Mouse (Mus musculus) stomach, embryonic 16.5 days (tissue): ENCODE measurements around the gene Cobl. TPM values are rescaled to one million over a fixed set of nuclear protein-coding genes. Genes with fewer than 3 reads are reported as not detected.

Experiments used
- ATAC-seq: fragments of 200-750 bp; cut with Nextera tagmentation; 2 replicates; pipeline ENCODE4 v1.8.0; 2017; ENCODE audit warnings: moderate number of reproducible peaks, moderate TSS enrichment; ENCODE audit not compliant: insufficient read depth, low FRiP score
- H3K27ac ChIP-seq: fragments of 300-500 bp; sonication (generic); 2 replicates; pipeline ENCODE4 v1.5.1; 2014; ENCODE audit warnings: low read length
- H3K27me3 ChIP-seq: fragments of 300-500 bp; sonication (generic); 2 replicates; pipeline ENCODE4 v1.6.1; 2014; ENCODE audit warnings: low read length, control low read depth, mixed read lengths; ENCODE audit not compliant: control insufficient read depth, insufficient read depth
- H3K36me3 ChIP-seq: fragments of 300-500 bp; sonication (generic); 2 replicates; pipeline ENCODE4 v1.6.1; 2014; ENCODE audit warnings: low read length; ENCODE audit not compliant: control insufficient read depth, insufficient read depth
- H3K4me1 ChIP-seq: fragments of 300-500 bp; sonication (generic); 2 replicates; pipeline ENCODE4 v1.6.1; 2014; ENCODE audit warnings: low read length, control low read depth, mixed read lengths; ENCODE audit not compliant: control insufficient read depth, insufficient read depth
- H3K4me2 ChIP-seq: fragments of 300-500 bp; sonication (generic); 2 replicates; pipeline ENCODE4 v1.6.1; 2014; ENCODE audit warnings: low read depth, low read length, mixed read lengths
- H3K4me3 ChIP-seq: fragments of 300-500 bp; sonication (generic); replicated peaks from 2 replicates; pipeline ENCODE4 v1.5.1; 2014; ENCODE audit warnings: mild to moderate bottlenecking, low read length
- H3K9ac ChIP-seq: fragments of 300-500 bp; sonication (generic); 2 replicates; pipeline ENCODE4 v1.6.1; 2014; ENCODE audit warnings: low read length
- H3K9me3 ChIP-seq: fragments of 300-500 bp; sonication (generic); replicated peaks from 2 replicates; pipeline ENCODE4 v1.6.1; 2016; ENCODE audit warnings: low read length, control low read depth; ENCODE audit not compliant: control insufficient read depth
- WGBS: fragments of 180-500 bp; shearing (Covaris S2); extraction: QIAGEN DNeasy Blood & Tissue Kit; methylation state at CpG from one replicate; pipeline ENCODE4 v1.1.7; 2014; 5-methylcytosine and 5-hydroxymethylcytosine counted together
- polyA plus RNA-seq: library from polyadenylated mRNA; unstranded; fragments of >200 nt; fragmentation: Nextera tagmentation; extraction: Ambion mirVana; gene quantifications from 2 replicates; pipeline ENCODE4 v1.2.1, GENCODE M21; 2015

The Cobl gene
- polyA plus RNA-seq, 1 experiment from 2014 or later, result 15.4 TPM

DNA sequence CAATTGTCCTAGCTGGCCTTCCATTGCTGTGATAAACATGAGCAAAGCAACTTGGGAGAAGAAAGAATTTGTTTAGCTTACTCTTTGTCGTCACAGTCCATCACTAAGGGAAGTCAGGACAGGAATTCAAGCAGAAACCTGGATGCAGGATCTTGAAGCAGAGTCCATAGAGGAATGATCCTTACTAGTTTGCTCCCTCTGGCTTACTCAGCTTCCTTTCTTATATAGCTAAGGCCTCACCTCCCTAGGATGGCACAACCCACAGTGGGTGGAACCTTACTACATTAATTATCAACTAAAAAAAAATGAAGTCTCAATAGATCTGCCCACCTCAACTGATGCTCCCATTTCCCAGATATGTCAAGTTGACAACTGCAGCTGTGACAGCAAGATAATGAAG, 52.8 kb downstream of the Cobl start:
- H3K4me1 ChIP-seq, result 0 out of 2 replicates have a peak, but pooled peaks cover 3% of the 10 kb centered on the region
- H3K9me3 ChIP-seq, result no peaks in the 10 kb centered on the region
- H3K27ac ChIP-seq, result no peak overlapping the region
- 55% methylated on average over 1 of the region's 1 CpGs for WGBS
- ATAC-seq, result no peak
- H3K9ac ChIP-seq, result no peak overlapping the region
- H3K36me3 ChIP-seq, result no peaks in the 10 kb centered on the region
- no peak overlapping the region for H3K4me3 ChIP-seq
- no peak overlapping the region for H3K4me2 ChIP-seq
- H3K27me3 ChIP-seq, result no peaks in the 10 kb centered on the region

DNA sequence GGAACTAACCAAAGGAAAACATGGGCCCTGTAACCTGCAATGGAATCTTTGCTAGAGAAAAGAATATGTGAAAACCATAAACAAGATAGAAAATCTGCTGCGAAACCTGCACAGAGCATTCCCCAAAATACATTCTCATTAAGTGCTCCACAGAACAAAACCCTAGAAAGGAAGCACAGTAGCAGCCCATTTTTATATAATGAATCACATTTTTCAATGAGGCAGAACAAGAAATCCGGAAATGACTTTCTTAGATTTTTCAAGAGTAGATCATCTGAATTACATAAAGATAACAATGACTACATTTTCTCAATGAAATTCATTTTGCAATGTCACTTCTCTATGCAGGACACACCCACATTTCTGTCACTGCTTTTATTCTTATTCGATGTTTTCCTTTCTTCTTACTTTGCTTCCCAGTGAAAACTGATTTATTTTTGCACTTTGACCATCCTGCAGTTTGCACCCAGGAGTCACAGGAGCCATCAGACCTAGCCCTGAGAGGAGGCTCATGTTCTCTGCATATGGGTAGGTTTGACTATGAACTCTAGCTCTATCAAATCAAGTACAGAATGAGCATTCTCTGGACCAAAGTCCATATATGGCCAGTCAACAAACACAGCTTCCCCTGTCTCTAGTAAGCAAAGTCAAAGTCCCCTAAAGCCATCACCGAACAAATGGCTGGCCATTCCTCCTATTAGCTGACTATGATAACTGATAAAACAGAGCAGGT, 53.5 kb downstream of the Cobl start:
- no peak for ATAC-seq
- H3K4me1 ChIP-seq, result 0 out of 2 replicates have a peak, but pooled peaks cover 3% of the 10 kb centered on the region
- WGBS, result 79% methylated on average over 4 of the region's 4 CpGs
- no peaks in the 10 kb centered on the region for H3K9me3 ChIP-seq
- no peak overlapping the region for H3K4me3 ChIP-seq
- no peaks in the 10 kb centered on the region for H3K36me3 ChIP-seq
- no peak overlapping the region for H3K27ac ChIP-seq
- H3K4me2 ChIP-seq, result no peak overlapping the region
- no peaks in the 10 kb centered on the region for H3K27me3 ChIP-seq
- no peak overlapping the region for H3K9ac ChIP-seq

DNA sequence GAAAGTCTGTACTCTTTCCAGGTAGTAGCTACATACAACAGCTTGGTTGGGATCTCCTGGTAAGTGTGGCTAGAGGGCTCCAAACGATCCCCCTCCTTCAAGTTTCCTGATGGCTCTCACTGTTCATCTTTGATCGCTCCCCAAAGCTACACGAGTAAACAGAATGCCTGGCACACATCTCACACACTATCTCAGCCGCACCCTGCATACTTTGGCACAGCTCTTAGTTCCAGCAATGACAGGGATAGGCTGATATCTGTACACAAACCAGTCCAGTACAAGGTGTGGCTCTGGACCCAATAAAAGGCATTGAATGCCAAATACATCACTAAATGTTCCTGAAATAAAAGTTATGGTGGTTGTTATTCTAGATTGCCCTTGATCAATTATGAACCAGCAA, 55.3 kb downstream of the Cobl start:
- H3K27ac ChIP-seq, result no peak overlapping the region
- 0 out of 2 replicates have a peak, but pooled peaks have one; percentile 73 for ATAC-seq
- 62% methylated on average over 4 of the region's 4 CpGs for WGBS
- 0 out of 2 replicates have a peak, but pooled peaks cover 3% of the 10 kb centered on the region for H3K4me1 ChIP-seq
- no peak overlapping the region for H3K4me3 ChIP-seq
- no peaks in the 10 kb centered on the region for H3K27me3 ChIP-seq
- no peak overlapping the region for H3K4me2 ChIP-seq
- no peaks in the 10 kb centered on the region for H3K9me3 ChIP-seq
- no peak overlapping the region for H3K9ac ChIP-seq
- H3K36me3 ChIP-seq, result no peaks in the 10 kb centered on the region

DNA sequence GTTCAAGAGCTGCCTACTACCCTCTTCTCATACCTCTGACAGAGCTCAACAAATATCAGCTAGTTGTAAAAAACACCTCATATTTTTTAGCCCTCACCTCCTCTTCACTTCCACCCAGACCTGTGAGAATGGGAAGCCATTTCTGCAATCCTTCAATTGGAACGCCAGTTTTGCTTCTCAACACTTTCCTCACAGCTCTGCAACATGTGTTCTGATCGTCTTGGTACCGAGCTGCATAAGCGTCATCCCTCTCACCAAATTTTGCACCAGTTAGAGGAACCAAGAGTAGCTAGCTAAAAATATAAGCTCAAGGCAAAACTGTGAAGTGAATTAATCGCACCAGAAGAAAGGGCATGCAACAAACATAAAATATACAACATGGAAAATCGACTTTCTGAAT, 56.9 kb downstream of the Cobl start:
- ATAC-seq, result no peak
- no peaks in the 10 kb centered on the region for H3K9me3 ChIP-seq
- H3K4me1 ChIP-seq, result peaks cover 3% of the 10 kb centered on the region; the same call in 1 of the 2 replicates
- no peak overlapping the region for H3K27ac ChIP-seq
- no peaks in the 10 kb centered on the region for H3K27me3 ChIP-seq
- no peak overlapping the region for H3K4me3 ChIP-seq
- 89% methylated on average over 6 of the region's 6 CpGs for WGBS
- no peak overlapping the region for H3K9ac ChIP-seq
- H3K36me3 ChIP-seq, result no peaks in the 10 kb centered on the region
- H3K4me2 ChIP-seq, result no peak overlapping the region

DNA sequence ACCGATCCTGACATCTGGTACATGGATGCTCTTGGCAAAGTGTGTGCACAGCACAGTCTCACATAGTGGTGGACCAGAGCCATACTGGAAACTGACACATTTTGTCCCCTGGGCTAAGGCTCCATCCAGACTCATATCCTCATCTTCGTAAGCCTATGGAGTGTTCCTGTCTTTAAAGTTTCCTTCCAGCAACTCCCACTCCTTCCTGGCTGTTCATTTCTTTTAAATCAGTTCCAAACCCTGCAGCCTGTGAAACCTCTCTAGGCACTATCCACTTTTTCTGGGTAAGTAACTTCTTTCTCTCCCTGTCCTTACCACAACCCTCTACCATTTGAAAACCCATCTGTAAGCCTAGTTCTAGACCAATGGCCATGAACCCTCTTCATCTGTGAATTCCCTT, 64.9 kb downstream of the Cobl start:
- Histone ChIP-seq H3K9ac (no peak overlapping the region), H3K36me3 (no peaks in the 10 kb centered on the region), H3K4me1 (no peaks in the 10 kb centered on the region; the same call in 1 of the 2 replicates), H3K9me3 (no peaks in the 10 kb centered on the region), H3K4me2 (no peak overlapping the region), H3K27me3 (no peaks in the 10 kb centered on the region), H3K4me3 (no peak overlapping the region), H3K27ac (no peak overlapping the region)
- 82% methylated on average over 2 of the region's 2 CpGs for WGBS
- no peak for ATAC-seq

DNA sequence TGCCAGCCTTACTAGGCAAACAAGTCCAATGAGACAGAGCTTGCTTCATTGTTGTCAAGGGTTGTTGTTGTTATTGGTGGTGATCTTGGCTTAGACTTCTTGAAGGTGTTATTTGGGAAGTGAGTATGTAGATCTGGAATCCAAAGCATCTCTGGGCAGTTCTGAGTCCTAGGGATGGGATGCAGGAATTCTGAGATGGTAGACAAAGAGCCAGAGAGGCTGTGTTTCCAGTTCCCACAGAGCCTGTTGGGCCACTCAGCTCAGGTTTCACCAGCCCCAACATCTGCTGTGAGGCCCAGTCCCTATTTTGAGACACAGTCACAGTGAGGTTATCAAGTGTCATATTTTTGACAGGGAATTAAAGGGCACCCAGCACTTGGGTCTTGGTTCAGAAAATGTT, 68.6 kb downstream of the Cobl start:
- Histone ChIP-seq H3K4me3 (no peak overlapping the region), H3K27ac (no peak overlapping the region), H3K9ac (no peak overlapping the region), H3K27me3 (no peaks in the 10 kb centered on the region), H3K36me3 (no peaks in the 10 kb centered on the region), H3K4me1 (0 out of 2 replicates have a peak, but pooled peaks cover 2% of the 10 kb centered on the region), H3K9me3 (no peaks in the 10 kb centered on the region), H3K4me2 (no peak overlapping the region)
- ATAC-seq, result no peak

DNA sequence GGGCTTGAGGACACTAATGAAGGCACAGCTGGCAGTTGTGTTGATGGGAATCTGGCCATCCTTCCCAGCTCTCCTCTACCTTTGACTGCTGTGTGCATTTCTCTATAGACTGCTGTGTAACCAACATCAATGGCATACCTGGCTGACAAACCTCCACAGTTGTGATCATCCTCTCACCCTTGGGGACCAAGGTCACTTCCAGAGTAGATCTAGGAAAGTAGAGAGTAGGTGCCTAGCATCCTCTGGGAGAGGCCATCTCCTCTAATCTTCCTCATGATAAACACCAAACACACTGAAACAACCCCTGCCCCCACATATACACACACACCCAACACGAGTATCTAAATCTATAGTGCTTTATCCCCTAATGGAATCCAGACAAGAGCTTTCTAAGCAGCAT, 70.1 kb downstream of the Cobl start:
- Histone ChIP-seq H3K4me3 (no peak overlapping the region), H3K4me2 (no peak overlapping the region), H3K9ac (no peak overlapping the region), H3K9me3 (no peaks in the 10 kb centered on the region), H3K36me3 (no peaks in the 10 kb centered on the region), H3K4me1 (0 out of 2 replicates have a peak, but pooled peaks cover 2% of the 10 kb centered on the region), H3K27me3 (no peaks in the 10 kb centered on the region), H3K27ac (peak overlapping the region; percentile 40; the same call in 1 of the 2 replicates)
- WGBS, result 51% methylated on average over 1 of the region's 1 CpGs
- ATAC-seq, result no peak

DNA sequence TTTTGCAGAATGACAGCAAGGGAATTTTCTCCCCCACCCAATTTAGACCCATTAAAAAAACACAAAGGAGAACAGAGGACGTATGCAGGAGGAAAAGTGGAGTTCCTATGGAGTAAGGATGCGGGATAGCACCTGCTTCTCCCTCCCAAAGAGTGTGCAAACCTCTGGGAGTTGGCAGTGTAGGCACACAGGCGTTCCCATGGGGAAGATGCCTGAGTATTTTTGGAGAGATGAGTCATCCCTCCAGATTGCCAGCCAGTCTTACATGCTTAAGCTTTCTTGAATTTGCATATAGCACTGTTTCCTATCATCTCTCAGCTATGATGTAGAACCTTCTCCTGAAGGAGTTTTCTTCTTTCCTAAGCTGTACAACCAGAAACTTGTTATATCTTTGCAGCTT, 70.6 kb downstream of the Cobl start:
- ATAC-seq, result peak; percentile 33; the same call in 1 of the 2 replicates
- Histone ChIP-seq H3K4me3 (no peak overlapping the region), H3K27me3 (no peaks in the 10 kb centered on the region), H3K9me3 (no peaks in the 10 kb centered on the region), H3K9ac (no peak overlapping the region), H3K36me3 (no peaks in the 10 kb centered on the region), H3K4me1 (0 out of 2 replicates have a peak, but pooled peaks cover 2% of the 10 kb centered on the region), H3K4me2 (no peak overlapping the region), H3K27ac (no peak overlapping the region)
- WGBS, result 57% methylated on average over 3 of the region's 3 CpGs

DNA sequence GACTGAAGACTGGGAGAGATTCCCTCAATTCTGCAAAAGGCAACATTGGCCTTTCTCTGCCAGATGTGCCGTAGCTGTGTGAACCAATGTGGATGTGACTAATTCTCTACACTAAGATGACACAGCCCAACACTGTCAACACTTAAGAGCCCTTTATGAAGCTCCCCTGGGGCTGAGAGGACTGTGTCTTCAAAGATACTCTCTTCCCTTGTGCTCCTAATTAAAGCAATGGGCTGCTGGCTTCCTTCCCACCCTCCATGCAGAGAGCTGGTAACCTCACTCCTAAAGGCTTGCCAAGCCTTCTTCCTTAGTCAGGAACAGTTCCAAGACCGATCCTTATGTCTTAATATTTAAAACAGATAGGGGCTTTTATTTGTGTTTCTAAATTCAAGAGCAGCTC, 79.9 kb downstream of the Cobl start:
- peak; percentile 60; the same call in 1 of the 2 replicates for ATAC-seq
- no peaks in the 10 kb centered on the region for H3K27me3 ChIP-seq
- H3K36me3 ChIP-seq, result no peaks in the 10 kb centered on the region
- H3K4me1 ChIP-seq, result peaks cover 13% of the 10 kb centered on the region; the same call in 1 of the 2 replicates
- no peaks in the 10 kb centered on the region for H3K9me3 ChIP-seq
- H3K9ac ChIP-seq, result no peak overlapping the region
- WGBS, result 43% methylated on average over 2 of the region's 2 CpGs
- peak overlapping the region; percentile 62 for H3K27ac ChIP-seq
- no peak overlapping the region for H3K4me2 ChIP-seq
- no peak overlapping the region for H3K4me3 ChIP-seq
